Mouse (Mus musculus): Measurements from ENCODE around the gene Tbrg4.

GRCm38 (mm10) chr11:6603224-6603623, 22.6 kb downstream of the Tbrg4 start:
- TF ChIP-seq POLR2A (IDR thresholded peaks at IDR 0.05; ENCODE audit: extremely low read depth, insufficient read depth, low read length), result no peak
- no peak for TF ChIP-seq CTCF (IDR thresholded peaks at IDR 0.05; ENCODE audit: low read depth, low read length)

Data from liver, adult 2 months (tissue).